Mouse (Mus musculus): ENCODE data around the gene Atoh8.

DNA sequence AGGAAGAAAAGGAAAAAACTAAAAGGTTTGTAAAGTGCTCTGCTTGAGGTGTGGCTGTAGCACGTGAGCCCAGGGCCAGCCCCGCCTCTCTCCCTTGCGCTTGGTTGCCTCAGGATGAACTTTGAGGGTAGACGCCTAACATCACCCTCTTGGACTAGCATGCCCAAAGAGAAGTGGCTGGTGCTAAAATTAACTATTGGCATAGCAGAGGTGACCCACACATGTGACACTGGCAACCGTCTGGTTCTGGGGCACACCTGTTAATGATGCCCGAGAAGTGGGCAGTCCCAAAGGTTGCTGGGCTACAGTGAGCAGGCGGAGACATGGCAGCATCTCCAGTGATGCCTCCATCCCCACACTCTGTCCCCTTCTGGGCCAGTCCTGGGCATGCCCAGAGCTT is 24.1 kb upstream of the Atoh8 start:
- no peak for TF ChIP-seq CTCF (IDR thresholded peaks at IDR 0.05)
- TF ChIP-seq EP300 (IDR thresholded peaks at IDR 0.05) = no peak

Measured in lung, postnatal 0 days (tissue).